Mouse (Mus musculus): ENCODE measurements around the gene Hdgfl1. TPM values are rescaled to one million over a fixed set of nuclear protein-coding genes. Genes with fewer than 3 reads are reported as not detected.

The Hdgfl1 gene
- polyA plus RNA-seq (2012; rRNA removed), result not detected in 2 replicates

GRCm38 (mm10) chr13:26769955-26770354 lies at the start of gene Hdgfl1:
Gene Hdgfl1 (minus strand): TSS chr13:26770165.

